Mouse (Mus musculus): ENCODE data around the gene Snx9.

GRCm38 (mm10) chr17:5849421-5849910 lies 8.3 kb downstream of the Snx9 start:
- TF ChIP-seq EP300 (IDR thresholded peaks at IDR 0.05; ENCODE audit: low read depth) (no peak), CTCF (IDR thresholded peaks at IDR 0.05; ENCODE audit: low read depth) (no peak)

Measured in liver, embryonic 14.5 days (tissue).